In genomic region chr7:12927191-12927680, GRCm38 (mm10) we compare ENCODE assay signal across 8 mouse cellular contexts. TPM values are rescaled to one million over a fixed set of nuclear protein-coding genes. Genes with fewer than 3 reads are reported as not detected.
DNase-seq lines count a peak whose midpoint lies in the region; ATAC-seq and TF ChIP-seq lines count a peak whose summit lies in the region.

TSS of gene Rnf225 (plus strand) at chr7:12927416.

- peak within 1 kb of the TSS; percentile 37; the same call in 1 of the 2 replicates for H3K9ac ChIP-seq in heart, postnatal 0 days (replicated peaks; ENCODE audit: low read depth, low read length)
- peak within 1 kb of the TSS; percentile 49; the same call in 1 of the 2 replicates for H3K9ac ChIP-seq in limb, embryonic 11.5 days (ENCODE audit: low read length)
- H3K9ac ChIP-seq in midbrain, embryonic 13.5 days (replicated peaks) = peak within 1 kb of the TSS; percentile 51; the same call in 1 of the 2 replicates

- H3K27me3 ChIP-seq in heart, postnatal 0 days (ENCODE audit: control insufficient read depth, insufficient read depth, low read length) = no peaks in the 10 kb centered on the region
- peaks cover 20% of the 10 kb centered on the region for H3K27me3 ChIP-seq in limb, embryonic 11.5 days (ENCODE audit: control insufficient read depth, insufficient read depth, low read length)
- H3K27me3 ChIP-seq in midbrain, embryonic 13.5 days = peaks cover 33% of the 10 kb centered on the region

- H3K4me1 ChIP-seq in heart, postnatal 0 days (ENCODE audit: control insufficient read depth, insufficient read depth) = peaks cover 16% of the 10 kb centered on the region
- H3K4me1 ChIP-seq in limb, embryonic 11.5 days (ENCODE audit: control insufficient read depth, insufficient read depth, low read length) = peaks cover 15% of the 10 kb centered on the region
- peaks cover 23% of the 10 kb centered on the region for H3K4me1 ChIP-seq in midbrain, embryonic 13.5 days (replicated peaks)

- TF ChIP-seq EP300 in heart, postnatal 0 days (IDR thresholded peaks at IDR 0.05; ENCODE audit: low read depth) = no peak

- ATAC-seq in heart, postnatal 0 days (ENCODE audit: insufficient read depth, low read depth) = no peak
- no peak for ATAC-seq in limb, embryonic 11.5 days (ENCODE audit: insufficient number of reproducible peaks, low FRiP score, low TSS enrichment, low read depth)
- ATAC-seq in midbrain, embryonic 13.5 days = no peak

- no peak within 1 kb of the TSS for H3K27ac ChIP-seq in heart, postnatal 0 days (ENCODE audit: low read depth)
- H3K27ac ChIP-seq in limb, embryonic 11.5 days (replicated peaks; ENCODE audit: low read depth, low read length) = no peak within 1 kb of the TSS
- no peak within 1 kb of the TSS for H3K27ac ChIP-seq in midbrain, embryonic 13.5 days

- peak within 1 kb of the TSS; percentile 73 for H3K4me2 ChIP-seq in heart, postnatal 0 days (ENCODE audit: low read depth, low read length)
- peak within 1 kb of the TSS; percentile 52 for H3K4me2 ChIP-seq in limb, embryonic 11.5 days (ENCODE audit: low read depth, severe bottlenecking)
- H3K4me2 ChIP-seq in midbrain, embryonic 13.5 days (replicated peaks) = peak within 1 kb of the TSS; percentile 42

- TF ChIP-seq CTCF in heart, postnatal 0 days (IDR thresholded peaks at IDR 0.05; ENCODE audit: low read depth) = no peak

- peaks cover 44% of the 10 kb centered on the region for H3K36me3 ChIP-seq in heart, postnatal 0 days (replicated peaks; ENCODE audit: control insufficient read depth, insufficient read depth, low read length)
- H3K36me3 ChIP-seq in limb, embryonic 11.5 days (ENCODE audit: control insufficient read depth, insufficient read depth, low read length) = peaks cover 20% of the 10 kb centered on the region
- peaks cover 49% of the 10 kb centered on the region for H3K36me3 ChIP-seq in midbrain, embryonic 13.5 days

- WGBS in heart, postnatal 0 days = 43% methylated on average over 8 of the region's 8 CpGs
- WGBS in limb, embryonic 11.5 days = 19% methylated on average over 8 of the region's 8 CpGs
- 25% methylated on average over 8 of the region's 8 CpGs for WGBS in midbrain, embryonic 13.5 days

- no peaks in the 10 kb centered on the region for H3K9me3 ChIP-seq in heart, postnatal 0 days (replicated peaks; ENCODE audit: control insufficient read depth, low read length)
- H3K9me3 ChIP-seq in limb, embryonic 11.5 days (ENCODE audit: control insufficient read depth, low read length) = no peaks in the 10 kb centered on the region
- H3K9me3 ChIP-seq in midbrain, embryonic 13.5 days = no peaks in the 10 kb centered on the region

- peak; percentile 38 for DNase-seq in thymus, postnatal 4 days
- no peak for DNase-seq in thymus, postnatal 25 days
- no peak for DNase-seq in heart, postnatal 0 days (ENCODE audit: low spot score)
- DNase-seq in limb, embryonic 11.5 days (ENCODE audit: low spot score) = peak; percentile 68
- peak; percentile 54 to 78 for DNase-seq in urinary bladder, postnatal 4 days (ENCODE audit: low spot score in 2 of 2)
- no peak for DNase-seq in left cerebral cortex, adult 11 months (ENCODE audit: low spot score)
- DNase-seq in adrenal gland, adult 2 months = no peak

- H3K4me3 ChIP-seq in heart, postnatal 0 days (ENCODE audit: low read depth, low read length) = peak within 1 kb of the TSS; percentile 39
- peak within 1 kb of the TSS; percentile 24 for H3K4me3 ChIP-seq in limb, embryonic 11.5 days (ENCODE audit: low read depth, low read length)
- H3K4me3 ChIP-seq in midbrain, embryonic 13.5 days (replicated peaks) = peak within 1 kb of the TSS; percentile 24

RNA-seq across cellular contexts. Expression of gene Rnf225, which starts in this region (rescaled TPM):
- total RNA-seq in heart, postnatal 0 days (2014; rRNA removed; ENCODE audit: low replicate concordance) = not detected in 2 replicates
- 0.14 and 0.19 TPM in 2 replicates for polyA plus RNA-seq in heart, postnatal 0 days (2015; fragmentation: Nextera tagmentation; extraction: Ambion mirVana)
- polyA plus RNA-seq in limb, embryonic 11.5 days (2014; fragmentation: Nextera tagmentation; extraction: Ambion mirVana) = 0.57 and 0.59 TPM in 2 replicates
- polyA plus RNA-seq in midbrain, embryonic 13.5 days (2015; fragmentation: Nextera tagmentation; extraction: Ambion mirVana) = 0.69 and 1.1 TPM in 2 replicates
- total RNA-seq in adrenal gland, adult 2 months (2021) = under 1 TPM; 0.12 to 0.28 TPM
- polyA plus RNA-seq in adrenal gland, adult 2 months (2012; rRNA removed) = 0.27 and 0.39 TPM in 2 replicates

Comparison
In these comparisons a context has a peak if more than half of its experiments do, and no peak if none do; other contexts are left out.
1. DNase-seq: peak in thymus, postnatal 4 days (single experiment) and urinary bladder, postnatal 4 days (2 of 2); none in thymus, postnatal 25 days (single experiment), heart, postnatal 0 days (single experiment), left cerebral cortex, adult 11 months (single experiment) and adrenal gland, adult 2 months (single experiment).
2. Peak in DNase-seq, H3K4me3 ChIP-seq, H3K9ac ChIP-seq and H3K4me2 ChIP-seq in limb, embryonic 11.5 days; RNA of the gene not detected or under 1 TPM.
3. Peak in every context shown above with its lines, with median percentiles within 50 percentile points of each other: H3K4me2 ChIP-seq, H3K4me3 ChIP-seq and H3K9ac ChIP-seq.